Mouse (Mus musculus): ENCODE data around the gene Asb17. TPM values are rescaled to one million over a fixed set of nuclear protein-coding genes. Genes with fewer than 3 reads are reported as not detected.

Asb17 gene
- 0.22 and 0.39 TPM in 2 replicates for polyA plus RNA-seq (2015; fragmentation: Nextera tagmentation; extraction: Ambion mirVana)

DNA sequence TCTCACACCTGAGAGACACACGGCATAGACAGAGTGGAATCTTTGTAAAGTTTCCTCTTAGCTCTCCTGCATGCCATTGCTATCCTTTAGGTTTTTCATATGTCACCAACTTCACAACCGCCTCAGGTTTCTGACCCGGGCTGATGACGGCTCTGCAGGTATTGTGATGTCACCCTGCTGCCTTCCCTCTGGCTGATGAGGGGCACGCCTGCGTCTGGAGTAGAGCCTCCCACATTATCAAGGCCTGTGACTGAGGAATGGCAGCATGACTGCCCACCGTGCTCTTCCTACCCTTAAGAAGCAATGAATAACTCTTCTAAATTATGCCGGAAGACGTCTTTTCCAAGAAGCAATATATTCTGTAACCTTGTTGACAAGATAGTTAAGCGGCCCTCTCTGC lies at the start of gene Asb17:
TSS of gene Asb17 (plus strand) at position 180 of the 400 bp plus-strand sequence.
- WGBS, result 87% methylated on average over 10 of the region's 10 CpGs
- Histone ChIP-seq H3K36me3 (no peaks in the 10 kb centered on the region), H3K27me3 (no peaks in the 10 kb centered on the region), H3K4me2 (no peak within 1 kb of the TSS), H3K4me1 (no peaks in the 10 kb centered on the region), H3K9me3 (no peaks in the 10 kb centered on the region), H3K27ac (no peak within 1 kb of the TSS), H3K4me3 (no peak within 1 kb of the TSS), H3K9ac (no peak within 1 kb of the TSS)
- ATAC-seq (ENCODE audit: insufficient number of reproducible peaks, insufficient read depth, low FRiP score, low TSS enrichment, low read depth), result no peak

DNA sequence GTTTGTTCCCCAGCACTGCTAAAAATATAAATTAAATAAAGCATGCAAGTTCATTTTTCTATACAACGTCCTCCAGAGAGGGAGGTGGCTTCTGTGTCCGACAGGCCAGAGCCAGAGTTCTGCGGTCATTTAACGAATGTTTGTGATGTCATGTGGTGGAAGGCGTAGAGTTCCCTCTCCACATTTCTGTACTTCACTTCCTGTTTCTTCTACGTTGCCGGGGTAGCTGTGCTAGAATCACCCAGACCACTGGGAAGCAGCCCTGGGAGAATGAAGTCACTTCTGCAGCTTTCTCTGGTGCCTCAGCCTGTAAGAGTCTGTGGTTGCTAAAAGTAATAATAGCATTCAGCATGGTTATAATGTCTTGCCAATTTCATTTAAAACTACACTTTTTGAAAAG lies 46.4 kb upstream of the Asb17 start:
- Histone ChIP-seq H3K36me3 (no peaks in the 10 kb centered on the region), H3K9me3 (no peaks in the 10 kb centered on the region), H3K4me1 (peaks cover 11% of the 10 kb centered on the region), H3K9ac (no peak overlapping the region), H3K4me2 (no peak overlapping the region), H3K4me3 (no peak overlapping the region), H3K27me3 (no peaks in the 10 kb centered on the region), H3K27ac (no peak overlapping the region)
- WGBS, result 62% methylated on average over 7 of the region's 7 CpGs
- ATAC-seq (ENCODE audit: insufficient number of reproducible peaks, insufficient read depth, low FRiP score, low TSS enrichment, low read depth), result no peak

GRCm38 (mm10) chr3:153799603-153800002 lies 44.4 kb upstream of the Asb17 start:
- Histone ChIP-seq H3K9me3 (no peaks in the 10 kb centered on the region), H3K4me1 (peaks cover 11% of the 10 kb centered on the region), H3K9ac (no peak overlapping the region), H3K36me3 (no peaks in the 10 kb centered on the region), H3K4me3 (no peak overlapping the region), H3K4me2 (no peak overlapping the region), H3K27ac (no peak overlapping the region), H3K27me3 (no peaks in the 10 kb centered on the region)
- no peak for ATAC-seq (ENCODE audit: insufficient number of reproducible peaks, insufficient read depth, low FRiP score, low TSS enrichment, low read depth)
- WGBS, result 95% methylated on average over 11 of the region's 11 CpGs

GRCm38 (mm10) chr3:153800690-153801089 lies 43.3 kb upstream of the Asb17 start:
- H3K36me3 ChIP-seq, result no peaks in the 10 kb centered on the region
- no peak for ATAC-seq (ENCODE audit: insufficient number of reproducible peaks, insufficient read depth, low FRiP score, low TSS enrichment, low read depth)
- 77% methylated on average over 5 of the region's 5 CpGs for WGBS
- no peak overlapping the region for H3K9ac ChIP-seq
- no peak overlapping the region for H3K4me3 ChIP-seq
- H3K27me3 ChIP-seq, result no peaks in the 10 kb centered on the region
- no peak overlapping the region for H3K4me2 ChIP-seq
- peaks cover 11% of the 10 kb centered on the region for H3K4me1 ChIP-seq
- no peaks in the 10 kb centered on the region for H3K9me3 ChIP-seq
- H3K27ac ChIP-seq, result no peak overlapping the region

DNA sequence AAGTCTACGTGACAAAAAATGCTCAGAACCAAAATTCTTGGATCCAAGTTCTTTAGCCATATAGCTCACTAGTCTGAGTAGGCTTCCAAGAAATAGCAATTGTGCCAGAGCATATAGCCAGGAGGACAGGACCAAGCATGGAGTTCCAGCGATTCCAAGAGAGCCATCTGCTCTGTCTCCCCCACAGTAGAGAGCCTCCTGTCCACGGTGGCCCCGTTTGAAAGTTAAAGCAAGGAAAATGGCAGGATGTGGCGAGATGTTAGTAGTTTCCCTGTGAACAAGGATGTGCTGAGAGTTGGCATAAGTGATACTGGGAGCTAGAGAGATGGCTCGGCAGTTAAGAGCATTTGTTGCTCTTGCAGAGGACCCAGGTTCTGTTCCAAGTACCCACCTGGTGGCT lies 42.5 kb upstream of the Asb17 start:
- H3K9me3 ChIP-seq, result no peaks in the 10 kb centered on the region
- H3K4me1 ChIP-seq, result peaks cover 19% of the 10 kb centered on the region
- no peaks in the 10 kb centered on the region for H3K27me3 ChIP-seq
- H3K4me2 ChIP-seq, result no peak overlapping the region
- 85% methylated on average over 6 of the region's 6 CpGs for WGBS
- ATAC-seq (ENCODE audit: insufficient number of reproducible peaks, insufficient read depth, low FRiP score, low TSS enrichment, low read depth), result no peak
- H3K36me3 ChIP-seq, result no peaks in the 10 kb centered on the region
- H3K9ac ChIP-seq, result no peak overlapping the region
- no peak overlapping the region for H3K27ac ChIP-seq
- H3K4me3 ChIP-seq, result no peak overlapping the region

- ATAC-seq (ENCODE audit: insufficient number of reproducible peaks, insufficient read depth, low FRiP score, low TSS enrichment, low read depth), result no peak
- Histone ChIP-seq H3K9ac (no peak overlapping the region), H3K4me3 (no peak overlapping the region), H3K27me3 (no peaks in the 10 kb centered on the region), H3K4me2 (no peak overlapping the region), H3K4me1 (peaks cover 21% of the 10 kb centered on the region), H3K36me3 (no peaks in the 10 kb centered on the region), H3K27ac (no peak overlapping the region), H3K9me3 (no peaks in the 10 kb centered on the region)
- 81% methylated on average over 5 of the region's 5 CpGs for WGBS
Measured at GRCm38 (mm10) chr3:153802640-153803039, 41.4 kb upstream of the Asb17 start.

- 89% methylated on average over 7 of the region's 7 CpGs for WGBS
- H3K4me3 ChIP-seq, result no peak overlapping the region
- peaks cover 25% of the 10 kb centered on the region for H3K4me1 ChIP-seq
- no peak overlapping the region for H3K9ac ChIP-seq
- H3K9me3 ChIP-seq, result no peaks in the 10 kb centered on the region
- H3K27ac ChIP-seq, result no peak overlapping the region
- no peak overlapping the region for H3K4me2 ChIP-seq
- H3K27me3 ChIP-seq, result no peaks in the 10 kb centered on the region
- H3K36me3 ChIP-seq, result no peaks in the 10 kb centered on the region
- ATAC-seq (ENCODE audit: insufficient number of reproducible peaks, insufficient read depth, low FRiP score, low TSS enrichment, low read depth), result no peak
Measured at GRCm38 (mm10) chr3:153804032-153804431, 40.0 kb upstream of the Asb17 start.

- H3K9me3 ChIP-seq, result no peaks in the 10 kb centered on the region
- peak; percentile 50 for ATAC-seq (ENCODE audit: insufficient number of reproducible peaks, insufficient read depth, low FRiP score, low TSS enrichment, low read depth)
- H3K27me3 ChIP-seq, result no peaks in the 10 kb centered on the region
- H3K27ac ChIP-seq, result no peak overlapping the region
- WGBS, result 31% methylated on average over 14 of the region's 14 CpGs
- peak overlapping the region; percentile 32 for H3K4me2 ChIP-seq
- H3K4me1 ChIP-seq, result peaks cover 25% of the 10 kb centered on the region
- H3K4me3 ChIP-seq, result no peak overlapping the region
- H3K36me3 ChIP-seq, result no peaks in the 10 kb centered on the region
- H3K9ac ChIP-seq, result no peak overlapping the region
Measured at GRCm38 (mm10) chr3:153806077-153806772, 37.8 kb upstream of the Asb17 start.

DNA sequence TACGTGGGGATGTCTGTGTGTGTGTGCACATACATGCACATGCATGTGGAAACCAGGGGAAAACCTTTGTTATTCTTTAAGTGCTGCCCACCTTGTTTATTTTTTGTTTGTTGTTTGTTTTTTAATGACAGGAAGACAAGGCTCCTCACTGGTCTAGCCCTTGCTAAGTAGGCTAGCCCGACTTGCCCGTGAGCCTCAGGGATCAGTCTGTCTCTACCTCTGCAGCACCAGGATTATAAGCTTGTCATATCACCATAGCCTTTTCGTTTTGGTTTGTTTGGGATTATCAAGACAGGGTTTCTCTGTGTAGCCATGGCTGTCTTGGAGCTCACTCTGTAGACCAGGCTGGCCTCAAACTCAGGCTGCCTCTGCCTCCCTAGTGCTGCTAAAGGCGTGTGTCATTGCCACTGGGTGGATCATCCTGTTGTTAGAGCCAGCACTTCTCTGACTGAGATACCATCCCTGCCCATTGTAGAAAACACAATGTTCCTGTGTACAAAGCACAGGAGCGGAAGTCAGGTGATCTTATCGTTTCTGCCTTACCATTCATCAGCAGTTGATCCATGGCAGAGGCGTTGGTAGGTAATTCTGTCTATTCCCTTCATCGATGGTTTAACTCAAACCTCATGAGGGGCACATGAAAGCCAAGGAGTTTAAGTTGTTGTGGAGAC lies 37.1 kb upstream of the Asb17 start:
- no peak for ATAC-seq (ENCODE audit: insufficient number of reproducible peaks, insufficient read depth, low FRiP score, low TSS enrichment, low read depth)
- no peak overlapping the region for H3K9ac ChIP-seq
- H3K4me2 ChIP-seq, result no peak overlapping the region
- H3K4me3 ChIP-seq, result no peak overlapping the region
- 86% methylated on average over 9 of the region's 9 CpGs for WGBS
- no peaks in the 10 kb centered on the region for H3K36me3 ChIP-seq
- peaks cover 25% of the 10 kb centered on the region for H3K4me1 ChIP-seq
- H3K27ac ChIP-seq, result no peak overlapping the region
- H3K9me3 ChIP-seq, result no peaks in the 10 kb centered on the region
- H3K27me3 ChIP-seq, result no peaks in the 10 kb centered on the region

DNA sequence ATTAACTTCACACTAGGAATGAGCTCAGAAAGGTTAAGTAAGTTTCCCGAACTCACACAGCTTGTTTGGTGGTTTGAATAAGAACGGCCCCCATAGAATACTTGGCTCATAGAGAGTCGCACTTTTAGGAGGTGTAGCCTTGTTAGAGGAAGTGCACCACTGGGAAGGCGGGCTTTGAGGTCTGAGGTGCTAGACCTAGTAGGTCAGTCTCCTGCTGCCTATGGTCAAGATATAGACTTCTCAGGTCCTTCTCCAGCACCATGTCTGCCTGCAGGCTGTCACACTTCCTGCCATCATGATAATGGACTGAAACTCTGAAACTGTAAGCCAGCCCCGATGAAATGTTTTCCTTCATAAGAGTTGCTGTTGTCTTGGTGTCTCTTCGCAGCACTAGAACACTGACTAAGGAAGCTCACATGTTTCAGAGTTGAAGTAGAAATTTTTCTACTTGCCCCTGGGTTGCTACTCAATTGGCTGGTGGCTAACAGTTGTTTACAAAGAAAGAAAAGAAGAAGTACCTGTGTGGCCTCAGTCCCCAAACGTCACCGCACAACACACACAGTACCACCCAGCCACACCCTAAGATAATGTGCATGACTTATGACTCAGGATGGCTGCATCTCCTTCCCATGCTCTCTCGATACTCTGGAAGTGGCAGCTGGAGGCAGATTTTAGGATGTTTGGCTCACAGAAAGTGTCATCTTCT lies 36.4 kb upstream of the Asb17 start:
- H3K27me3 ChIP-seq, result no peaks in the 10 kb centered on the region
- 0 out of 2 replicates have a peak overlapping the region, but pooled peaks have one; percentile 21 for H3K9ac ChIP-seq
- ATAC-seq (ENCODE audit: insufficient number of reproducible peaks, insufficient read depth, low FRiP score, low TSS enrichment, low read depth), result no peak
- no peak overlapping the region for H3K4me3 ChIP-seq
- peaks cover 29% of the 10 kb centered on the region for H3K4me1 ChIP-seq
- no peaks in the 10 kb centered on the region for H3K9me3 ChIP-seq
- H3K27ac ChIP-seq, result no peak overlapping the region
- 89% methylated on average over 9 of the region's 9 CpGs for WGBS
- no peaks in the 10 kb centered on the region for H3K36me3 ChIP-seq
- H3K4me2 ChIP-seq, result no peak overlapping the region

DNA sequence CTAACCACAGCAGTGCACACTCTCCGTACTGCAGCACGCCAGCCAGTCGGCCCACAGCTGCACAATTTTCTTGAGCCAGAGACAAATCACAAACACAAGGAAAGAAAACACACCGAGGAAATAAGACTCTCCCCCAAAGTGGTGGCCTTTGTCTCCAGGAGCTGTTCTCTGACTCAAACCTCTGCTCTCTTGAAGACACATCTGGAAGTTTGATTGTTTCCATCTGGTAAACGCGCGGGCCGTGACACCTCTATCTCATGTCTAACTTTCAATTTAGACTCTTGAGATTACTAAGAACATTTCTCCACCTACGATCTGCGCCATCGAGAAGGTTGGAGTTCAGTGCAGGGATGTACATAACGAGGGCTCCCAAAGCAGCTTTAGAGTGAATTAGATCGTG lies 35.6 kb upstream of the Asb17 start:
- peak overlapping the region; percentile 23; the same call in 1 of the 2 replicates for H3K27ac ChIP-seq
- 35% methylated on average over 13 of the region's 13 CpGs for whole genome bisulfite sequencing
- peak overlapping the region; percentile 5; the same call in 1 of the 2 replicates for H3K4me2 ChIP-seq
- ATAC-seq (ENCODE audit: insufficient number of reproducible peaks, insufficient read depth, low FRiP score, low TSS enrichment, low read depth), result no peak
- H3K27me3 ChIP-seq, result no peaks in the 10 kb centered on the region
- H3K4me3 ChIP-seq, result no peak overlapping the region
- H3K9ac ChIP-seq, result 0 out of 2 replicates have a peak overlapping the region, but pooled peaks have one; percentile 21
- no peaks in the 10 kb centered on the region for H3K9me3 ChIP-seq
- H3K36me3 ChIP-seq, result no peaks in the 10 kb centered on the region
- peaks cover 29% of the 10 kb centered on the region for H3K4me1 ChIP-seq

Measured in embryonic facial prominence, embryonic 13.5 days (tissue).